Mouse (Mus musculus) erythroblast, embryonic 14.5 days (primary cell): ENCODE measurements around the gene Ank3.

Experiments
- GATA1 ChIP-seq: IDR thresholded peaks from 2 replicates; pipeline ENCODE4 v1.6.1; 2012; ENCODE audit warnings: low read length, inconsistent platforms, mixed read lengths
- TAL1 ChIP-seq: IDR thresholded peaks from 3 replicates; pipeline ENCODE4 v1.6.1; 2012; ENCODE audit warnings: low read length, inconsistent platforms, mixed read lengths

GRCm38 (mm10) chr10:69383186-69383585 is 15.4 kb upstream of the Ank3 start:
- TF ChIP-seq TAL1 (no peak), GATA1 (no peak)
